Mouse (Mus musculus): Measurements from ENCODE around the gene Cdyl.

DNA sequence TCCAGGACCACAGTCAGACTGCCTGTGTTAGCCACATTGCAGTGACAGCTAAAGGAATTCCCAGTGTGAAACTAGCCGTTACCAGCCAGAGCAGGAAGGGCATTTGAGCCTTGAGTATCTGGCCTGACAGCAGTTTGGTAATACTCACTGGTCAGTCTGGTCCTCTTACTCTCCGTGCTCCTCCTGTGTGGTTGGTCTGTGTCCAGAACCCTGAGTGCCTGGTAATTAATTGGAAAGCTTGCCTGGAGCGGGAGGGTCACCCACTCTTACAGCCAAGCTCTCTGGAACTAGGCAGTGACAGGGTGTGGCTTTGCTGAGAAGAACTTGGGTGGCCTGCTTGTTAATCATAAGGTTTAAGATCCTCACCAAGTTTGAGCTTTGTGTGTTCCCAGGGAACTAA, 189.1 kb downstream of the Cdyl start:
- no peak for TF ChIP-seq POLR2A (IDR thresholded peaks at IDR 0.05; ENCODE audit: insufficient read depth, low read length)
- no peak for TF ChIP-seq CTCF (IDR thresholded peaks at IDR 0.05; ENCODE audit: low read depth, low read length)

Measured in ES-Bruce4 (cell line).